Mouse (Mus musculus) subcutaneous adipose tissue, adult 2 months (tissue): ENCODE measurements around the gene Zfp850. TPM values are rescaled to one million over a fixed set of nuclear protein-coding genes. Genes with fewer than 3 reads are reported as not detected.

ENCODE experiments used
- polyA plus RNA-seq: library from polyadenylated mRNA; depleted of rRNA; stranded (reverse); fragments of >200 nt; gene quantifications from 2 replicates; pipeline ENCODE4 v1.2.3, GENCODE M21; 2012; ENCODE audit warnings: low replicate concordance; rRNA removed

Zfp850 gene
- 0.21 and 0.37 TPM in 2 replicates for polyA plus RNA-seq

GRCm38 (mm10) chr7:28013549-28014444 is at the start of gene Zfp850:
Zfp850 (minus strand) TSS chr7:28014115.

GRCm38 (mm10) chr7:28049476-28050409 is 35.8 kb upstream of the Zfp850 start, which contains the start of gene Psmc4:
Psmc4 (minus strand) TSS chr7:28050101.

GRCm38 (mm10) chr7:27978683-27979528 is 35.0 kb downstream of the Zfp850 start, which contains the start of gene Zfp780b:
Zfp780b (minus strand) TSS chr7:27979171.

Other genes starting within 250 kb of the Zfp850 start
- 0.86 and 1.5 TPM in 2 replicates for gene Zfp626, start 206.9 kb downstream of the Zfp850 start, polyA plus RNA-seq
- gene Zfp59, start 175.5 kb downstream of the Zfp850 start, polyA plus RNA-seq, result 0.57 and 1.8 TPM in 2 replicates
- 0.97 and 1.5 TPM in 2 replicates for gene Zfp607a, start 156.6 kb downstream of the Zfp850 start, polyA plus RNA-seq
- 3.0 and 4.1 TPM in 2 replicates for gene Zfp974, start 84.7 kb downstream of the Zfp850 start, polyA plus RNA-seq
- 1.8 and 2.8 TPM in 2 replicates for gene Zfp780b, start 34.9 kb downstream of the Zfp850 start, polyA plus RNA-seq
- gene Psmc4, start 36.0 kb upstream of the Zfp850 start, polyA plus RNA-seq, result 122 and 149 TPM in 2 replicates
- gene Fcgbp, start 57.1 kb upstream of the Zfp850 start, polyA plus RNA-seq, result 0.53 and 54.2 TPM in 2 replicates
- gene 9530053A07Rik, start 115.4 kb upstream of the Zfp850 start, polyA plus RNA-seq, result 0.08 and 0.11 TPM in 2 replicates
- gene Fbl, start 155.6 kb upstream of the Zfp850 start, polyA plus RNA-seq, result 25.8 and 84.3 TPM in 2 replicates
- gene Dyrk1b, start 165.4 kb upstream of the Zfp850 start, polyA plus RNA-seq, result 41.7 and 43.4 TPM in 2 replicates